In genomic region chr2:17644282-17645262, GRCm38 (mm10) we compare ENCODE assay signal across 9 mouse cellular contexts.
A peak's percentile ranks its signal among the peaks of the same experiment; 100 is the strongest.
DNase-seq lines count a peak whose midpoint lies in the region; ATAC-seq and TF ChIP-seq lines count a peak whose summit lies in the region.
"Had no signal": no experiment of that assay in that cellular context is flagged by ENCODE, and none has a peak within 500 bp of the region (broad histone marks: within the 10 kb centered on the region; RNA-seq: fewer than 3 reads in every experiment).

No protein-coding gene starts in this region.

- 36% methylated on average over 3 of the region's 3 CpGs for WGBS in cerebellum, adult 2 months
- WGBS in intestine, embryonic 16.5 days: 34% methylated on average over 3 of the region's 3 CpGs
- WGBS in neural tube, embryonic 11.5 days: 32% methylated on average over 3 of the region's 3 CpGs

- intact Hi-C loops in left cerebral cortex, postnatal 25 days (cut with DNase I): loop anchor here (2.0 to 5.0 kb wide), 3 partner anchors 86 to 222 kb away; partner anchors contain the start of gene Nebl

- peaks cover under 1% of the 10 kb centered on the region; the same call in 1 of the 2 replicates for H3K4me1 ChIP-seq in cerebellum, adult 2 months (ENCODE audit: control insufficient read depth, insufficient read depth, low read length)
- no peaks in the 10 kb centered on the region for H3K4me1 ChIP-seq in intestine, embryonic 16.5 days (ENCODE audit: control insufficient read depth, insufficient read depth, low read length)
- no peaks in the 10 kb centered on the region for H3K4me1 ChIP-seq in neural tube, embryonic 11.5 days (ENCODE audit: control insufficient read depth, insufficient read depth, low read length)

- TF ChIP-seq CTCF in cerebellum, adult 2 months (IDR thresholded peaks at IDR 0.05; ENCODE audit: borderline replicate concordance, insufficient read depth, low read depth, low read length): peak; percentile 86

- no peaks in the 10 kb centered on the region for H3K27me3 ChIP-seq in cerebellum, adult 2 months (ENCODE audit: control insufficient read depth, insufficient read depth, low read length)
- no peaks in the 10 kb centered on the region for H3K27me3 ChIP-seq in intestine, embryonic 16.5 days (replicated peaks; ENCODE audit: control insufficient read depth, insufficient read depth, low read length)
- no peaks in the 10 kb centered on the region for H3K27me3 ChIP-seq in neural tube, embryonic 11.5 days (ENCODE audit: control insufficient read depth, insufficient read depth, low read length)

- H3K4me2 ChIP-seq in intestine, embryonic 16.5 days (ENCODE audit: low read depth, low read length): no peak overlapping the region
- no peak overlapping the region for H3K4me2 ChIP-seq in neural tube, embryonic 11.5 days (ENCODE audit: low read depth)
- H3K4me2 ChIP-seq: embryonic facial prominence, embryonic 13.5 days had no signal

- no peak overlapping the region for H3K9ac ChIP-seq in intestine, embryonic 16.5 days (ENCODE audit: low read depth, low read length)
- H3K9ac ChIP-seq in neural tube, embryonic 11.5 days (ENCODE audit: low read length): no peak overlapping the region
- H3K9ac ChIP-seq: embryonic facial prominence, embryonic 13.5 days had no signal

- peak; percentile 66 for ATAC-seq in intestine, embryonic 16.5 days
- no peak for ATAC-seq in neural tube, embryonic 11.5 days (ENCODE audit: insufficient read depth, low FRiP score, low TSS enrichment)

- no peak for TF ChIP-seq POLR2A in cerebellum, adult 2 months (IDR thresholded peaks at IDR 0.05; ENCODE audit: borderline replicate concordance, insufficient read depth, low read length)

- peak; percentile 52 for DNase-seq in urinary bladder, postnatal 14 days (ENCODE audit: low spot score)
- DNase-seq in urinary bladder, adult 2 months (ENCODE audit: low spot score): no peak
- DNase-seq in cerebellum, adult 2 months: peak; percentile 60 to 63
- peak; percentile 35 for DNase-seq in forelimb bud, embryonic 11.5 days (ENCODE audit: low read depth, low spot score)
- DNase-seq in left cerebral cortex, postnatal 25 days (ENCODE audit: low spot score in 2 of 2): peak; percentile 62 to 75
- DNase-seq in neural tube, embryonic 11.5 days (ENCODE audit: low spot score): peak; percentile 75
- DNase-seq in thymus, adult 18-20 months: peak; percentile 13 to 27

- H3K36me3 ChIP-seq in intestine, embryonic 16.5 days (ENCODE audit: control insufficient read depth, insufficient read depth, low read length): no peaks in the 10 kb centered on the region
- no peaks in the 10 kb centered on the region for H3K36me3 ChIP-seq in neural tube, embryonic 11.5 days (ENCODE audit: control insufficient read depth, insufficient read depth, low read length)
- H3K36me3 ChIP-seq: embryonic facial prominence, embryonic 13.5 days had no signal

- no peaks in the 10 kb centered on the region for H3K9me3 ChIP-seq in intestine, embryonic 16.5 days (ENCODE audit: control insufficient read depth, low read length)
- no peaks in the 10 kb centered on the region for H3K9me3 ChIP-seq in neural tube, embryonic 11.5 days (ENCODE audit: control insufficient read depth, low read length)
- H3K9me3 ChIP-seq: embryonic facial prominence, embryonic 13.5 days had no signal

- no peak overlapping the region for H3K27ac ChIP-seq in cerebellum, adult 2 months (ENCODE audit: insufficient read depth, low read length)
- no peak overlapping the region for H3K27ac ChIP-seq in intestine, embryonic 16.5 days (ENCODE audit: low read length)
- H3K27ac ChIP-seq in neural tube, embryonic 11.5 days (ENCODE audit: low read depth, low read length): no peak overlapping the region
- H3K27ac ChIP-seq: embryonic facial prominence, embryonic 13.5 days had no signal

- H3K4me3 ChIP-seq in cerebellum, adult 2 months (replicated peaks; ENCODE audit: insufficient read depth, low read depth, low read length): no peak overlapping the region
- H3K4me3 ChIP-seq in intestine, embryonic 16.5 days (ENCODE audit: low read length): no peak overlapping the region
- H3K4me3 ChIP-seq in neural tube, embryonic 11.5 days (ENCODE audit: low read depth, low read length): no peak overlapping the region
- H3K4me3 ChIP-seq: embryonic facial prominence, embryonic 13.5 days had no signal
